Mouse (Mus musculus) cortical plate, adult 2 months (tissue): ENCODE results near the gene Scrn2. TPM values are rescaled to one million over a fixed set of nuclear protein-coding genes. Genes with fewer than 3 reads are reported as not detected.

Experiments used
- H3K27ac ChIP-seq: fragments of 200-500 bp; 2 replicates; pipeline ENCODE4 v1.5.1; 2012; ENCODE audit warnings: low read length, control low read depth, inconsistent platforms; ENCODE audit not compliant: insufficient read depth
- H3K4me1 ChIP-seq: fragments of 200-500 bp; 2 replicates; pipeline ENCODE4 v1.6.1; 2011; ENCODE audit warnings: low read length; ENCODE audit not compliant: control insufficient read depth, insufficient read depth
- H3K4me3 ChIP-seq: fragments of 200-500 bp; 2 replicates; pipeline ENCODE4 v1.5.1; 2011; ENCODE audit warnings: mild to moderate bottlenecking, low read length, control low read depth; ENCODE audit not compliant: insufficient read depth
- CTCF ChIP-seq: fragments of 200-500 bp; IDR thresholded peaks from 2 replicates; pipeline ENCODE4 v1.5.1; 2011; ENCODE audit warnings: mild to moderate bottlenecking, control low read depth, low read length; ENCODE audit not compliant: insufficient read depth; ENCODE audit errors: extremely low read depth
- POLR2A ChIP-seq: fragments of 200-500 bp; IDR thresholded peaks from 2 replicates; pipeline ENCODE4 v1.6.1; 2011; ENCODE audit warnings: mild to moderate bottlenecking, low read length, control low read depth; ENCODE audit not compliant: insufficient read depth; ENCODE audit errors: extremely low read depth
- polyA plus RNA-seq: library from polyadenylated mRNA; depleted of rRNA; stranded (reverse); fragments of >200 nt; gene quantifications from 2 replicates; pipeline ENCODE4 v1.2.3, GENCODE M21; 2012; rRNA removed

Scrn2 gene
- 4.4 and 6.3 TPM in 2 replicates for polyA plus RNA-seq

GRCm38 (mm10) chr11:97029686-97030417 lies at the start of gene Scrn2:
Gene Scrn2 (plus strand): TSS chr11:97029938.
- Histone ChIP-seq H3K4me3 (peak within 1 kb of the TSS; percentile 44), H3K4me1 (0 out of 2 replicates have a peak, but pooled peaks cover 2% of the 10 kb centered on the region), H3K27ac (no peak within 1 kb of the TSS)
- TF ChIP-seq POLR2A (no peak), CTCF (peak; percentile 67)

- TF ChIP-seq CTCF (no peak), POLR2A (no peak)
- Histone ChIP-seq H3K4me3 (no peak overlapping the region), H3K4me1 (peaks cover 5% of the 10 kb centered on the region), H3K27ac (no peak overlapping the region)
Measured at GRCm38 (mm10) chr11:96980021-96980420, 49.7 kb upstream of the Scrn2 start.

GRCm38 (mm10) chr11:96981461-96981860 lies 48.3 kb upstream of the Scrn2 start:
- no peak overlapping the region for H3K27ac ChIP-seq
- TF ChIP-seq POLR2A (no peak), CTCF (no peak)
- H3K4me1 ChIP-seq: no peaks in the 10 kb centered on the region
- H3K4me3 ChIP-seq: no peak overlapping the region

GRCm38 (mm10) chr11:96982355-96982754 lies 47.4 kb upstream of the Scrn2 start:
- Histone ChIP-seq H3K4me3 (no peak overlapping the region), H3K4me1 (no peaks in the 10 kb centered on the region), H3K27ac (no peak overlapping the region)
- TF ChIP-seq CTCF (peak; percentile 92), POLR2A (no peak)

GRCm38 (mm10) chr11:96982859-96983258 lies 46.9 kb upstream of the Scrn2 start, which contains the start of gene Sp2:
Gene Sp2 (minus strand): TSS chr11:96982959.
- Histone ChIP-seq H3K27ac (no peak within 1 kb of the TSS), H3K4me3 (no peak within 1 kb of the TSS), H3K4me1 (peaks cover under 1% of the 10 kb centered on the region; the same call in 1 of the 2 replicates)
- TF ChIP-seq CTCF: no peak
- TF ChIP-seq POLR2A: no peak

- H3K27ac ChIP-seq: no peak overlapping the region
- no peak overlapping the region for H3K4me3 ChIP-seq
- TF ChIP-seq CTCF: no peak
- TF ChIP-seq POLR2A: no peak
- peaks cover 2% of the 10 kb centered on the region; the same call in 1 of the 2 replicates for H3K4me1 ChIP-seq
Measured at GRCm38 (mm10) chr11:96984903-96985302, 44.8 kb upstream of the Scrn2 start.

GRCm38 (mm10) chr11:96986463-96986862 lies 43.3 kb upstream of the Scrn2 start:
- Histone ChIP-seq H3K4me3 (no peak overlapping the region), H3K4me1 (peaks cover 2% of the 10 kb centered on the region; the same call in 1 of the 2 replicates), H3K27ac (no peak overlapping the region)
- TF ChIP-seq CTCF: no peak
- no peak for TF ChIP-seq POLR2A

GRCm38 (mm10) chr11:96987873-96988655 lies 41.7 kb upstream of the Scrn2 start:
- TF ChIP-seq CTCF: no peak
- TF ChIP-seq POLR2A: no peak
- Histone ChIP-seq H3K4me1 (peaks cover 2% of the 10 kb centered on the region; the same call in 1 of the 2 replicates), H3K4me3 (peak overlapping the region; percentile 14; the same call in 1 of the 2 replicates), H3K27ac (no peak overlapping the region)

- H3K27ac ChIP-seq: no peak overlapping the region
- H3K4me3 ChIP-seq: no peak overlapping the region
- H3K4me1 ChIP-seq: peaks cover 2% of the 10 kb centered on the region; the same call in 1 of the 2 replicates
- no peak for TF ChIP-seq POLR2A
- no peak for TF ChIP-seq CTCF
Measured at GRCm38 (mm10) chr11:96991501-96991900, 38.2 kb upstream of the Scrn2 start.

GRCm38 (mm10) chr11:96992722-96993311 lies 36.9 kb upstream of the Scrn2 start:
- Histone ChIP-seq H3K4me1 (peaks cover 2% of the 10 kb centered on the region; the same call in 1 of the 2 replicates), H3K27ac (no peak overlapping the region), H3K4me3 (no peak overlapping the region)
- TF ChIP-seq POLR2A (no peak), CTCF (no peak)

GRCm38 (mm10) chr11:96995031-96995430 lies 34.7 kb upstream of the Scrn2 start:
- H3K4me3 ChIP-seq: no peak overlapping the region
- TF ChIP-seq CTCF (no peak), POLR2A (no peak)

More at GRCm38 (mm10) chr11:96995031-96995430, 34.7 kb upstream of the Scrn2 start:
- Histone ChIP-seq H3K27ac (no peak overlapping the region), H3K4me1 (no peaks in the 10 kb centered on the region)
